Mouse (Mus musculus) frontal cortex, postnatal 25 days (tissue): Measurements from ENCODE around the gene Bbox1.

ENCODE experiments used
- DNase-seq, 2 experiments: peaks; one replicate each; pipeline ENCODE4 v3.0.0; 2022; ENCODE audit warnings: low spot score in 2 of 2

Gene Bbox1

DNA sequence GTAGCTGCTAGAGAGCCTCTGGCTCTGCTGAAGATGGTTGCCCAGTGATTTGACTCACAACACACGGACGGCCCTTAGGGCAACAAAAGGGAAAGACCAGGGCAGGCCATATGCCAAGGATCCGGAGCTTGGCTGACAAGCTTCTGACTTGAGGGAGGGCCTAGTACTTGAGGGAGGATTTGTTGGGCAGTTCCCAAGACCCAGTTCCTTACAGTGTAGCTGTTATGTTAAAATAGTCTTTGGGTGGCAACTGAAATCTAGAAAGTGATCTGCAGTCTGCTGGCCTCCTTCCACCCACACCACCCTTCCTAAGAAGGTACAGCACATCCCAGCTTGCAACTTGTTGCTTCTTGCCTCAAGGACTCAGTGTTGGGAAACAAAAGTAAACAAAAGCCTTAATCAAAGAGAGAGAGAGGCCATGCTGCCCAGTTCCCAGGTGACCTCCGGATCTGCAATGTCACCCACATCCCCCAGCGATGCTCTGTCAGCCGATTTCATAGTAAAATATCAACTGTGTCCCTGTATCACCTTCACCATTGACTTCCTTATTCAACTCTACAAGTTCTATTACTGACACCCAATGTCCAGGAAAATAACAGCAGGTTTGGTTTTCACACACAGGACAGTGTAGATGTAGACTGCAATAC, at the start of gene Bbox1:
Gene Bbox1 (minus strand): TSS at position 52 of the 647 bp plus-strand sequence.
- DNase-seq: no peak

DNA sequence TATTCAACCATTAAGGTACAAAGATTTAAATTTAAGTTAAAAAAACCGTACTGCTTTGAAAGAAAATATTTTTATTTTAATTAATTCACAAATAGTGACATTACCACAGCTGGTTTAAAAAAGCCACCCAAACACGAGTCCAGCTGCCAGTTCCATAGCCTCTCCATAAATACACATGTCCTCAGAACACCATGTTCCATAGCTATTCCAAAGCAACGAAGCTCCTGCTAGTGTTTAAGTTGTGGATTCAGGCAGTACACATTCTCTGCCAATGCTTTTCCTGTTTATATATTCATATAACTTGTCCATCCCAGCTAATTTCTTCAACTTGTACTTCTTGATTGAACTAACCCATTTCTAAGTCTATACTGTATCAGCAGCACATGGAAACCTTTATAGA, 49.5 kb upstream of the Bbox1 start:
- no peak for DNase-seq

DNA sequence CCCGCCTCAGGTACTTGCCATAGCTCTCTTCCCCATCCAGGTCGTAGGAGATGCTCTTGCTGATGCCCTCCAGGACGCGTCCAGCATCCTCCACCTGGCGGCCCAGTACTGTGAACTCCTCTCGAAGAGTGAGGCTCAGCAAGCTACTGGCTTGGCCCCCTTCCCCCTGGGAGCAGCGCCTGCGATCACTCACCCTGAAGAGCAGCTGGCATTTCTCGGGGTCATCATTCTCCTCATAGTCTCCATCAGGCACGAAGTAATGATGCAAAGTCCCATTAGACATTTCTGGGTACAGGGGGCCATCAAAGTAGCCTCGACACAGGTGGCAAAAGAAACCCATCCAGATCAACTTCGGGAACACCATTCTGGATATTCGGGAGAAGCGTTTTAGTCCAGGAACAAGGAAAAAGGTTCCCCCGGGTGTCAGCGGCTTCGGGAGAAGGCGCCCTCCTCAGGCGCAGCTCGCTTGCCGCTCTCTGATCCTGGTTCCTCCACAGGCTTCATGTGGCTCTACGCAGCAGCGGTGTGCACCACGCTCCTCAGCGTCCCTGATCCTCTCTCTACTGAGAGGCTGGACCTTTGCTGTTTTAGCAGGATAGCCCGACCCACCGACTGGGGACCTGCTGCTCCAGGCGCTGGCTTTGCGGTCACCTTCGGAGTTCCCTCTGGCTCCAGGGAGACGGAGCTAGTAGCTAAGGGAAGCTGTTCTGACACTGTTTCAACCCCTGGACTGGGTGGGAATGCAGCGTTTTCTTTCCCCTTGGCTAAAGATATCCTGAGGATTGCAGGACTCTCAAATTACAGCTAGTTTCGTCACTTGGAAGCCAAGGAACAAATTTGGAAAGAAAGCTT, 48.3 kb upstream of the Bbox1 start, which contains the start of gene Fibin:
Gene Fibin (minus strand): TSS at position 752 of the 852 bp plus-strand sequence.
- DNase-seq: peak; percentile 39 to 42

DNA sequence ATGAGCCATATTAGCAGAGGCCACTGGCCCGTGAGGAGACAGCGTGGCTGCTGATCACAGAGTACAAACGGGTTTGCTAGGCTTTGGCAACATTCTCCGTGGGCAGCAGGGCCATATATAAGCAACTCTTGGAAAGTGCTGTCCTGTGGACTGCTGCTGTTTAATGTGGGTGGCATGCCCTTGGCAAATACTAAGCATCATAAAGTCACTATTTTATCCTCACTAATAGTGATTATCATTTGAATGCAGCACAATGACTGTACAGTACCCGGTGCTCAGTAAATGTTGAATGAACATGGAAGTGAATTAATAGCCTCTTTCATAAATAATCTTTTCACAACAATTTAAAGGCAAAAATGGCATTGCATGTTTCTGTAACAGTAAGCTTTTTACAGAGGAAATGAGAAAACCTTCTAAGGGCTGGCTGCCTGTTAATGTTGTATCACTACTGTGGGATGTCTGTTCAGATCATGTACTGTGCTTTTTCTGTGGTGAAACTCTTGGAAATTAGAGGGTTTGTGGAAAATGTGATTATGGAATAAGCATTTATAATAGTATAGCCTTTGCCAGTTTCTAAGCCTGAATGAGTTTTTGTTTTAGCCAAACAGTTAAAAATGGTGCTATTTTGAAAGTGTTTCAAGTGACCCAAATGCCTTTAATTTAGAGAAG, 39.1 kb upstream of the Bbox1 start:
- DNase-seq: no peak

DNA sequence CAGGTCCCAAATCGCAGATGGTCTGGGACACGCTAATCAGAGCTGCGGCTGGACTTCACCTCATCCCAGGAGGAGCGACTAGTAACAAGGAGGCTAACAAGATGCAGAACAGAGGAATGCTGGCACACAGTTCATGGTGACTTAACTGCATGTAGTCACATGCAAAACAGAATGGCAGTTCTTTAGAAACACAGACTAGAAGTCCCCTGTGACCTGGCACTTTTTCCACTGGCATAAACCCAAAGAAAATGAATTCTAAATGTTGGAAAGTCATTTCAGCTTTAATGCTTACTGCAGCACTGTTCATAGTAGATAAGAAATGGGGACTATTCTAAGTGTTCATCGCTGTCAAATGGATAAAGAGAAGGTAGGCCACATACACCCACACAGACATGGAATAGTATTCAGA, 37.5 kb upstream of the Bbox1 start:
- no peak for DNase-seq

DNA sequence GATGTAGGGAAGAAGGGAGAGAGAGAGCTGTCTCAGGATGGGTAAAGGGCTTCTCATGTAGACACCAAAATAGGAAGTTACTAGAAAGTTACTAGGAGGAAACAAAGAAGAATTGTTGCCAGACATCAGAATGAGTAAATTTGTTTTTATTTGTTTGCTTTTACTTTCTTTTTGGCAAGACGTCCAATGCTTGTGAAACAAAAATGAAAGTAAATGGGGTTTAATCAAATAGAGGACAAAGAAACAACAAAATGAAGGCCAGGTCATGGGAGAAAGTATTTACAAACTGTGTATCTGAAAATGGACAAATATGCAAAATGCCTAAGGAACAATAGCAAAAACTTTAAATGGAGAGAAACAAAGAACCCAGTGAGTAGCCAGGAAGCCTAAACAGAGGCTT, 37.0 kb upstream of the Bbox1 start:
- DNase-seq: no peak

DNA sequence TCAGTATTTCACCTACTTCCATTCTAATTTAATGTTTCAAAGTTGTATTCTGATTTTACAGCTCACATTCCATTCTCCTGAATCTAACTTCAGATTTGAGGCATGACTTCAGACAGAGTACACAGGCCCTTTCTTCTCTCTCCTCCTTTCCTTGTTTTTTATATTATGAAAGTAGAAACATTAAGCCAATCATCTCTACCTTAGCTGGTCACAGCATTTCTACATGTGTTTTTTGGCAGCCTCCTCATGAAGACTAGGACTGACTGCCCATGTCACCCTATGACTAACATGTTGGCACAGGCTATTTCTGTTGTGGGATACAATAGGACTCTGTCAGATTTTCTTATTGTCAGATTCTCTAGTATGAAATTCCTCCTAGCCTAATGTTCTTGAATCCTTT, 14.6 kb upstream of the Bbox1 start:
- no peak for DNase-seq

DNA sequence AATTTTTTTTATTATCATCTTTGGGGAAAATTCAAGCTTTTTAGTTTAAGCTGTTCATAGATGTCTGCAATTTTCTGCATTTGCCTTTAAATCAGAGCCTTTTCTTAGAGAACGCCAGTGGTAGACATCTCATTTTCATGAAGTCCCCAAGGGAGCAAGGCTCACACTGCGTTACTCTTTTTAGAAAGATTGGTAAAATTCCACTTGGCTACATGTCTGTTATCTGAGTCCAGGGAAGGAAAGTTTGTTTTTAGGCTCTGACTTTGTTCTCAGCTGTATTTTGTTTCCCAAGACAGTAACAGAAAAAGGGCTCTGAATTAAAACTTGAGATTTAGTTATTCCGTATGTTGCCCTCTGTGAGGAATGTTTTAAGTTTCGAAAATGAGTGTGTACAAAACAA, 5.6 kb upstream of the Bbox1 start:
- DNase-seq: no peak

DNA sequence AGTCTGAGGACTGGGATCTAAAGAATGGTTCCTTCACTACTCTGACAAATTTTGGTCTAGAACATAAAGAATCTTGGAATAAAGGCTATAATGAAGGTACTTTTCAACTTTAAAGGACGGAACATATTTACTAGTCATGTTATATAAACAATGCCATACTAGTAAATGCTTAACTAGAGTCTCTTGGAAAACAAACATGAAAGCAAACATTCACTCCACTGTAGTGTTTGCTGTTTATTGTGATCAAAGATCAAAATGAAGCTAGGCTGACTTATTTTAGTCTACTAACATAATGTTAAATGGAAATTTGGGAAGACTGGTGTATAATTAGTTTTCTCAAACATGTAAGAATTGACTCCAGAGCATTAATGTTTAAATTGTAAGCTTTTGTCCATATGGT, 4.9 kb upstream of the Bbox1 start:
- DNase-seq: no peak

DNA sequence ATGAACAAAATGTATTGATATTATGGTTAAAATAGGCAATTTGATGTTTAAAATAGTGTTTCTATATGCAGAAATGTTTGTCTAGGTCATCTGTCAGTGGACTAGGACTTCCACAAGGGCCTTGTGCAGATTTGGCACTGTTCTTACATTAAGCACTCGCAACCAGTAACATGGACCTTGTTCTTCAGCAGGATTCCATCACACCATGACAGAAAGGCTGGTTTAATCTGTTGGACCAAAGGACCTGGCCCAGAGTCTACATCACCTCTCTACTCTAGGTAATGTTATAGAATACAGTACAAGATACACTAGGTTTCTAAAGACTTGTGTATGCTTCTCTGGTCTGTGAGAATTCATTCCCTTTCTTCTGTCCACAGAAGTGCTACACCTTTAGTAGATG, 4.4 kb upstream of the Bbox1 start:
- no peak for DNase-seq

DNA sequence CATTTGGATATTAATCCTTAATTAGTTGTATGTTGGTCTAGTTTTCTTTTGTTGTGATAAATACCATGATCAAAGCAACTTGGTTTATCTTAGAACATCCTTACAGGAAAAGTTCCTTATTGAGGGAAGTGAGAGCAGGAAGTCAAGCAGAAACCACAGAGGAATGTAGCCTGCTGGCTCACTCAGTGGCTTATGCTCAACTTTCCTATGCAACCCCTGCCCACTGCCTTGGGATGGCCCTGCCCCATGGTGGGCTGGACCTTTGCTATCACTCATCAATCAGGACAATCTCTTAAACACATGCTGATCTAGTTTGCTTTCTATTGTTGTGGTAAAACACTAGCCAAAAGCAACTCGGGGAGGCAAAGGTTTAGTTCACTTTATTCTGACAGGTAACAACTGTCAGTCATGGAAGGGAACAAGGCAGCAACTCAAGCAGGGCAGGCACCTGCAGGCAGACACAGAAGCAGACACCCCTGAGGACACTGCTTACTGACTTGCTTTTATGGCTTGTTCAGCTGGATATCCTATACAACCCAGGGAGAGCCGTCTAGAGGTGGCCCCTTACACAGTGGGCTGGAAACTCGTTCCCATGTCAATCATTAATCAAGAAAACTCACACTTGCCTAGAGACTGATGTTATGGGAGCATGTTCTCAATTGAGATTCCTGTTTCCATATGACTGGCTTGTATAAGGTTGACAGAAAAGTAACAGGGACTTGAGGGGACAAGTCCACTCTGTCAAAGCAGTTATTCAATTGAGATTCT, 1.9 kb upstream of the Bbox1 start:
- no peak for DNase-seq

DNA sequence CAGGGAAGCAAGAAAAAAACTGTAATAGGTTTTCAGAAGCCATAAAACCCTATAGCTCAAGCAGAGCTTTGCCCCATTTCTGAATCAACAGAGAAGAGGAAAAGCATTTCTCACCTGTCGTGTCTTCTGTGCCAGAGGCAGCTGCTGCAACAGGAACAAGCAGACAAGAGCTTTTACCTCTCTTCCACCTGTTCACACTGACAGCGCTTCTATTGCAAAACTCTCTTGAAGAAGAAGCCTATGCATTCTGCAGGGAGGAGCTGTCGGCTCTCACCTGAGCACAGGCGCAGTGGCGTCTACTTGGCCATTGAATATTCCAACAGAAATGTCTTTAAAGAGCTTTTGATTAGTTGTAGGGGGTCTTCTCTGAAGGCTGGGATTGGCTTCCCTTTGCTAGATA, 286 bp downstream of the Bbox1 start:
- DNase-seq: no peak

DNA sequence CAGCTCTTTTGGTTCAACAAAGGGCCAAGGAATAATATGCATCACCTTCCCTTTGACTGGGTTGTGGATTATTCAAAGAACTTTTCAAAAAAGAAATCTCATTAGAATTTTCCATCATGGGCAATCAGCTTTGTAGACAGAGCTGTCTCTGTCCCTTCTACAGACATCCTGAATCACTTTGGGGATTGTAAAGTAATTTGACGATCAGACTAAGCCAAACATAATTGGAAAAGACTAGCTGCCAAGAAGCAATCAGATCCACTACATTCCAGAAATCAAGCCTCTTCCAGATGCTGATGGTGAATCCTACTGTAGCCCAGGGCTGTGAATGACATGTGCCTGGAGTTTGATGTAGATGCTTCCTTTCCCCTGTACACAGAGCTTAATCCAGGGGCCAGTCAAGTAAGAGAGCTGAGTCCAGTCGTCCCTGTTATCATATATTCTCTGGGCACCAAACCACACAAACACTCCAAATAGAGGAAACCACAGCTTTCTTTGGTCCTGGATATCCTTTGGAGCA, 995 bp downstream of the Bbox1 start:
- no peak for DNase-seq

DNA sequence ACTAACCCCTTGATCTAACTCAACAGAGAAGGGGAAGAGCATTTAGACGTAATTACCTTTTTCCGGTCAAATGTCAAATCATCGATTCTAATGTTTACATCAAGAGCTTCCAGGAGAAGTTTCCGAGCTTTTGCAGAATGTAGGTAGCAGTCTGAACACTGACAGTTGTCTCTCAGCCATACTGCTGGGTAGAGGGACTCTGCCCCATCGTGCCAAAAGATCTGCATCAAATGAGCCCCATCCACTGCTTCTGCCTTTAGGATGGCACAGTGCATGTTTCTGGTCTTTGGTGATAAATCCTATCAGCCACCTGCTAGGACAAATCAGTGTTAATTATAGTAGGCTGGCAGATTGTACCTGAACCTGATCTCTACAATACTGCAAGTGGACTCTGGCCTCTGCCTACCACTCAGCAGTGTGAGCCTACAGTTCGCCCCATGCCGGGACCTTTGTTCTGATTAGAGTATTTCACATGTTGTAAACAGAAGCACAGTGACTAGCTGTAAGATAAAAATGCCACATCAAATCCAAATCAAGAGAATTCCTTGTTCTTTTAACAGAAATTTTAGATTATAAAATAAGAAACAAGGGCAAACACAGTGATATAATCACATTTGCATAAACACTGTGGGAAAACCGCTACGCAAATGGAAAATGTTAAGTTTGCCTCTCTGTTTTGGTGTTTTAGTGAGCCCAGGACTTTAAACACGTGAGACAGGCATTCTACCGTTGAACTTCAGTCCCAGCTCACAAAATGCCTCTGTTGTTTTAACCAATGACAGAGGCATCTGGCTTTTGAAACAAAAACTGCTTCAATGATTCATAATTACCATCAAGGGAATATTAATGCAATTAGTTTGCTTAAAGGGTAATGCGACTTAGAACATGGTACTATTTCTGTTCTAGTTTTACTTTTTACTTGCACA, 8.7 kb downstream of the Bbox1 start:
- no peak for DNase-seq

DNA sequence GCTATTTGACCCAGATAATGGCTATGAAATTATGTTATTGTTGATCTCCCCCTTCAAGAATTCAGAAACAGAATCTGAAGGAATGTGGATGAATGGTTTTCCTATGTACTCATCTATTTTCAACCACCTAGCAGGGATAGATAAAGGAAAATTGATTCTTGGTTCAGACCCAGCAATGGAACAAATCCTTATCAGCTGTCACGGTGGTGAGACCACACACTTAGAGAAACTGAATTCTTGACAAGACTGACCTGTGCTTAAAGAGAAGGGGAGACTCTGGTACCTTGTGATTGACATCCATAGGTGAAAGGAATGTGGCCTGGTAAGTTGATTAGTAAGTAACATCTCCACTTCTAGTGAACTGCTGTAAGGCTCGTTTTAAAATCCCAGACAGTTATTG, 12.1 kb downstream of the Bbox1 start:
- DNase-seq: no peak

DNA sequence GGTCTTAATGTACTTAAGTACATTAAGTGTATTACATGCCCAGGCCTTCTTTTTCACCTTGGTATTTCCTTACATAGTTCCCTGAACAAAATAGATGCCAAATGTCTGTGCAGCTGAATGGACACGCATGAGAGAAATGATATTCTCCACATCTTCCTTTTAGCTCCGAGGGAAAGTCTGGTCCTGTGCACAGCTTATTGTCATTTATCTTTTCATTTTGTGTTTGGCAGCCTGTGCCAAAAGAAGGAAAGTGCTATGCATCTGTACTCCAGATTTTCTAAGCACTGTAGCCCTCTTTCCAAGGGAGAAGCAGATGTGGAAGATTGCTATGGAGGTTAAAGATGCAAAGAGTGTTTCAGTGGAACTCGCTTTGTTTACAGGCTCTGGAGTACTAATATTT, 13.0 kb downstream of the Bbox1 start:
- no peak for DNase-seq

DNA sequence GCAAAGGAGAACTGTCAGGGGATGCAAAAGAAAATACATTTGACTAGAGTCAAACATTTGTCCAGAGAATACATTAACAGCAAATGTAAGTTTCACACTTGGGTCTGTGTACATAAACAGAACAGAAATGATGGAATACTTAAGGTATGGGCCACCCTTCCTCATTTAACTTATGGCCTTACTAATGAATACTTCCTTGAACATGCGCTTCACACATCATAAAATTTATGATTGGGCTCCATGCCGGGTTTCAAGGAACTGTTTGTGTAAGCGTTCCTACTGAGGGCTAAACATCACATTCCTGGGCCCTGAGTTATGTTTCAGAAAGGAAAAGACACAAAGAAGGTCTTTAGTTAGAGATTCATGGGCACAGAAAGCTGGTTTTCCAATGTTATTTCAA, 19.4 kb downstream of the Bbox1 start:
- no peak for DNase-seq

DNA sequence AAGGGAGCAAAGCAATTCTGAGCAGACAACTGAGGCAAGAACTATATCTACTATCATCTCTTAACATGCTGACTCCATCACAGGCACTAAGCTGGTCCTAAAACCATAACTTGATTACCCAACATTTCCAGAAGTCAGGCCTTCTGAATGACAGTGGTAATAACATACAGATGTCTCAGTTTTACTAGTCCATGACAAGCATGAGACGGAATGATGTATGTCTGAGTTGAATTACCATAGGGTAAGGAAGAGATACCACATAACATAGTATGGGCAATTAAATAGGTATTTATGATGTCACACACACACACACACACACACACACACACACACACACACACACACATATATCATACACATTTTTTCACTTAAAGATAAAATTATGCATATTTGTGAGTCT, 26.4 kb downstream of the Bbox1 start:
- no peak for DNase-seq

DNA sequence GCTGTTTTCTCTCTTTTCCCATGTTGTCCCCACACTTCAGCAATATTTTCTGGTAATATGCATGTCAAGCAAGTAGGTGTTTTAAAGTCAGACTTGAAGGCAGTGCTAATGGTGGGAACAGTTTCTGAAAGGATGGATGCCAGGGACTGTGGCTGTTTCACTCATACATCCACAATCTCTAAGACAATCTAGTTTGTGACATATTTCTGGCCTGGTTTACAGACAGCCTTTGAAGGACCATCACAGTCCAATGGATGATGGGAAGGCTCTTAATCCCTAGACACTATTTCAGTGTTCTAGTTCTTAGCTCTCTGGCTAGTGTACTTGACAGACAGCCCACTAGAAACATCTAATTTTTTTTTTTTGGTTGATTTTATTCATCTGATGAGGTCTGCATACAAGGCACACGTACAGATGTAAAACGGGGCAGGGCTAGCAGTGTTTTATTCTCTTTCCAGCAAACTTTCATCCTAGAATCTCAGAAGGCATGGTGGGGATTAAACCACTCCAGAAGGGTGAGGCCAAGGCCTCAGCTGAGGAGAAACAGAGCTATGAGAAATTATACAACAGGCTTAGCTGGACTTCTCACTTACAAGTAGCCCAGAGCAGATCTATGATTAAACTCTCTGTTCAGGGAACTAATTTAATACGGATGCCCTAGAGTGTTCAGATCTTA, 28.4 kb downstream of the Bbox1 start:
- no peak for DNase-seq

DNA sequence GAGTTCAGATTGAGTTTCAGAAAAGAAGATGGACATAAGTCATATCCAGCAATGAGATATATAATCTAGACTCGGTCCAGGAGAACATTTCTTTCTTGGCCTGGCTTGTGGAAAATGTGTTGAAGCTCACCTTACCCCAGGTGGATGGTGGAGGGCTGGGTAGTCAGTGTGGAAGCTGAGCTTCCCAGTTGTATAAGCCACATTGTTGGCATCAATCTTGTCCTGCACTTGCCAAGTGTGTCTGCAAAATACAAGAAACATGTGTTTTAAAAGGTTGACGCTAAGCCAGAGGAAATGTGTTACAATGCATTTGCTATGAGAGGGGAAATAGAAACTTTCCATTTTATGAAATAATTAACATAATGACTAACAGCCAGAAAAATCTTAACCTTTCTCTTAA, 38.9 kb downstream of the Bbox1 start:
- DNase-seq: no peak
